Mouse (Mus musculus) embryonic facial prominence, embryonic 14.5 days (tissue): Measurements from ENCODE around the gene Zfhx2. TPM values are rescaled to one million over a fixed set of nuclear protein-coding genes. Genes with fewer than 3 reads are reported as not detected.

Experiments used
- ATAC-seq: fragments of 200-750 bp; cut with Nextera tagmentation; 2 replicates; pipeline ENCODE4 v1.8.0; 2017; ENCODE audit warnings: low read depth, moderate number of reproducible peaks, moderate TSS enrichment
- DNase-seq: peaks from one replicate; pipeline ENCODE4 v3.0.0-alpha.2; 2015; ENCODE audit warnings: low spot score
- H3K27ac ChIP-seq: fragments of 300-500 bp; sonication (generic); replicated peaks from 2 replicates; pipeline ENCODE4 v1.5.1; 2014; ENCODE audit warnings: low read depth, mild to moderate bottlenecking, low read length, moderate library complexity
- H3K27me3 ChIP-seq: fragments of 300-500 bp; sonication (generic); replicated peaks from 2 replicates; pipeline ENCODE4 v1.6.1; 2014; ENCODE audit warnings: low read length; ENCODE audit not compliant: control insufficient read depth, insufficient read depth
- H3K36me3 ChIP-seq: fragments of 300-500 bp; sonication (generic); 2 replicates; pipeline ENCODE4 v1.6.1; 2014; ENCODE audit warnings: low read length, mixed read lengths; ENCODE audit not compliant: control insufficient read depth, insufficient read depth
- H3K4me1 ChIP-seq: fragments of 300-500 bp; sonication (generic); 2 replicates; pipeline ENCODE4 v1.6.1; 2014; ENCODE audit warnings: antibody characterized with exemption, low read length; ENCODE audit not compliant: control insufficient read depth, insufficient read depth
- H3K4me2 ChIP-seq: fragments of 300-500 bp; sonication (generic); 2 replicates; pipeline ENCODE4 v1.6.1; 2014; ENCODE audit warnings: low read depth, mild to moderate bottlenecking, low read length, moderate library complexity, mixed read lengths
- H3K4me3 ChIP-seq: fragments of 300-500 bp; sonication (generic); 2 replicates; pipeline ENCODE4 v1.5.1; 2014; ENCODE audit warnings: low read depth, mild to moderate bottlenecking, low read length
- H3K9ac ChIP-seq: fragments of 300-500 bp; sonication (generic); 2 replicates; pipeline ENCODE4 v1.6.1; 2014; ENCODE audit warnings: low read depth, mild to moderate bottlenecking, low read length, moderate library complexity, mixed read lengths
- H3K9me3 ChIP-seq: fragments of 300-500 bp; sonication (generic); 2 replicates; pipeline ENCODE4 v1.6.1; 2016; ENCODE audit warnings: low read length; ENCODE audit not compliant: control insufficient read depth
- WGBS: fragments of 180-500 bp; shearing (Covaris S2); extraction: QIAGEN DNeasy Blood & Tissue Kit; methylation state at CpG from one replicate; pipeline ENCODE4 v1.1.7; 2014; 5-methylcytosine and 5-hydroxymethylcytosine counted together
- polyA plus RNA-seq: library from polyadenylated mRNA; unstranded; fragments of >200 nt; fragmentation: Nextera tagmentation; extraction: Ambion mirVana; gene quantifications from 2 replicates; pipeline ENCODE4 v1.2.1, GENCODE M21; 2014

The Zfhx2 gene
- polyA plus RNA-seq, 1 experiment from 2014 or later: 3.4 TPM

GRCm38 (mm10) chr14:55078366-55078989 is 13.6 kb downstream of the Zfhx2 start:
- ATAC-seq (peak; percentile 71), DNase-seq (peak; percentile 74)
- peak overlapping the region; percentile 13; the same call in 1 of the 2 replicates for H3K4me3 ChIP-seq
- H3K36me3 ChIP-seq: peaks cover 4% of the 10 kb centered on the region
- 9% methylated on average over 21 of the region's 23 CpGs for WGBS
- no peaks in the 10 kb centered on the region for H3K27me3 ChIP-seq
- H3K4me1 ChIP-seq: peaks cover 11% of the 10 kb centered on the region
- no peaks in the 10 kb centered on the region for H3K9me3 ChIP-seq
- H3K27ac ChIP-seq: no peak overlapping the region; the same call in 1 of the 2 replicates
- peak overlapping the region; percentile 38 for H3K9ac ChIP-seq
- H3K4me2 ChIP-seq: peak overlapping the region; percentile 42

GRCm38 (mm10) chr14:55077481-55078365 is 14.4 kb downstream of the Zfhx2 start:
- Histone ChIP-seq H3K27ac (no peak overlapping the region; the same call in 1 of the 2 replicates), H3K27me3 (no peaks in the 10 kb centered on the region), H3K4me1 (peaks cover 11% of the 10 kb centered on the region), H3K9me3 (no peaks in the 10 kb centered on the region), H3K4me2 (peak overlapping the region; percentile 42; the same call in 1 of the 2 replicates), H3K4me3 (no peak overlapping the region), H3K36me3 (peaks cover 8% of the 10 kb centered on the region), H3K9ac (0 out of 2 replicates have a peak overlapping the region, but pooled peaks have one; percentile 38)
- ATAC-seq (no peak), DNase-seq (no peak)
- WGBS: 28% methylated on average over 15 of the region's 15 CpGs

GRCm38 (mm10) chr14:55076956-55077355 is 15.2 kb downstream of the Zfhx2 start:
- peak overlapping the region; percentile 13; the same call in 1 of the 2 replicates for H3K27ac ChIP-seq
- DNase-seq: no peak
- no peak for ATAC-seq
- H3K4me3 ChIP-seq: no peak overlapping the region
- H3K9ac ChIP-seq: no peak overlapping the region
- H3K27me3 ChIP-seq: no peaks in the 10 kb centered on the region
- H3K36me3 ChIP-seq: peaks cover 8% of the 10 kb centered on the region
- H3K9me3 ChIP-seq: no peaks in the 10 kb centered on the region
- H3K4me2 ChIP-seq: no peak overlapping the region
- 68% methylated on average over 3 of the region's 3 CpGs for WGBS
- peaks cover 11% of the 10 kb centered on the region for H3K4me1 ChIP-seq

GRCm38 (mm10) chr14:55076224-55076623 is 15.9 kb downstream of the Zfhx2 start:
- peak overlapping the region; percentile 13; the same call in 1 of the 2 replicates for H3K27ac ChIP-seq
- 37% methylated on average over 6 of the region's 6 CpGs for WGBS
- peak; percentile 69 for DNase-seq

GRCm38 (mm10) chr14:55074416-55074815 is 17.7 kb downstream of the Zfhx2 start:
- no peaks in the 10 kb centered on the region for H3K27me3 ChIP-seq
- H3K4me2 ChIP-seq: no peak overlapping the region
- H3K36me3 ChIP-seq: peaks cover 8% of the 10 kb centered on the region
- H3K9me3 ChIP-seq: no peaks in the 10 kb centered on the region
- peaks cover 11% of the 10 kb centered on the region for H3K4me1 ChIP-seq
- ATAC-seq (no peak), DNase-seq (no peak)
- H3K9ac ChIP-seq: no peak overlapping the region
- 90% methylated on average over 12 of the region's 12 CpGs for WGBS
- no peak overlapping the region for H3K4me3 ChIP-seq
- H3K27ac ChIP-seq: no peak overlapping the region

More at GRCm38 (mm10) chr14:55076224-55076623, 15.9 kb downstream of the Zfhx2 start:
- ATAC-seq: no peak
- Histone ChIP-seq H3K27me3 (no peaks in the 10 kb centered on the region), H3K9me3 (no peaks in the 10 kb centered on the region), H3K4me1 (peaks cover 11% of the 10 kb centered on the region), H3K9ac (no peak overlapping the region), H3K36me3 (peaks cover 8% of the 10 kb centered on the region), H3K4me3 (no peak overlapping the region), H3K4me2 (no peak overlapping the region)

GRCm38 (mm10) chr14:55071756-55072155 is 20.4 kb downstream of the Zfhx2 start:
- DNase-seq: no peak
- Histone ChIP-seq H3K4me3 (peak overlapping the region; percentile 10; the same call in 1 of the 2 replicates), H3K27ac (no peak overlapping the region), H3K9me3 (no peaks in the 10 kb centered on the region), H3K4me2 (peak overlapping the region; percentile 36; the same call in 1 of the 2 replicates), H3K9ac (peak overlapping the region; percentile 38; the same call in 1 of the 2 replicates), H3K36me3 (peaks cover 24% of the 10 kb centered on the region), H3K27me3 (no peaks in the 10 kb centered on the region), H3K4me1 (no peaks in the 10 kb centered on the region)
- 25% methylated on average over 19 of the region's 19 CpGs for WGBS
- peak; percentile 38; the same call in 1 of the 2 replicates for ATAC-seq

GRCm38 (mm10) chr14:55066042-55066441 is 26.1 kb downstream of the Zfhx2 start:
- Histone ChIP-seq H3K4me2 (no peak overlapping the region), H3K36me3 (peaks cover 39% of the 10 kb centered on the region), H3K9me3 (no peaks in the 10 kb centered on the region), H3K9ac (no peak overlapping the region), H3K27me3 (no peaks in the 10 kb centered on the region), H3K4me3 (no peak overlapping the region), H3K27ac (no peak overlapping the region), H3K4me1 (peaks cover 11% of the 10 kb centered on the region)
- DNase-seq: no peak
- 93% methylated on average over 7 of the region's 8 CpGs for WGBS
- ATAC-seq: no peak

- Histone ChIP-seq H3K9ac (no peak overlapping the region), H3K4me2 (no peak overlapping the region), H3K36me3 (peaks cover 39% of the 10 kb centered on the region), H3K27me3 (no peaks in the 10 kb centered on the region), H3K4me1 (peaks cover 16% of the 10 kb centered on the region), H3K9me3 (no peaks in the 10 kb centered on the region), H3K4me3 (no peak overlapping the region), H3K27ac (no peak overlapping the region)
- WGBS: 82% methylated on average over 13 of the region's 13 CpGs
- no peak for DNase-seq
- ATAC-seq: no peak
Measured at GRCm38 (mm10) chr14:55065391-55065790, 26.7 kb downstream of the Zfhx2 start.
